Mouse (Mus musculus) CH12.LX (cell line): Measurements from ENCODE around the gene Pou3f1. TPM values are rescaled to one million over a fixed set of nuclear protein-coding genes. Genes with fewer than 3 reads are reported as not detected.
A peak's percentile ranks its signal among the peaks of the same experiment; 100 is the strongest.

Source experiments
- DNase-seq: peaks from one replicate; pipeline ENCODE4 v3.0.0-alpha.2; 2013; ENCODE audit errors: extremely low read depth
- H3K27ac ChIP-seq: 2 replicates; pipeline ENCODE4 v1.5.1; 2012; ENCODE audit warnings: low read depth, mild to moderate bottlenecking, control low read depth, moderate library complexity; ENCODE audit not compliant: insufficient read depth
- H3K27me3 ChIP-seq: replicated peaks from 2 replicates; pipeline ENCODE3; 2012; ENCODE audit warnings: inconsistent platforms
- H3K36me3 ChIP-seq, 2 experiments: replicated peaks in 1 of 2; 2 replicates each; pipeline versions ENCODE3 to v1.6.1; 2012; ENCODE audit warnings: inconsistent platforms in 1 of 2, low read length in 1 of 2, mild to moderate bottlenecking in 1 of 2, mixed read lengths in 1 of 2, moderate library complexity in 1 of 2; ENCODE audit not compliant: control insufficient read depth in 1 of 2, insufficient read depth in 1 of 2
- H3K4me1 ChIP-seq, 2 experiments: 2 replicates each; pipeline ENCODE4 v1.6.1; 2012; ENCODE audit warnings: inconsistent platforms in 1 of 2, moderate library complexity in 1 of 2; ENCODE audit not compliant: insufficient read depth in 2 of 2, control insufficient read depth in 1 of 2
- H3K4me2 ChIP-seq: 2 replicates; pipeline ENCODE4 v1.6.1; 2012; ENCODE audit warnings: low read depth, mild to moderate bottlenecking, control low read depth; ENCODE audit not compliant: poor library complexity, insufficient read depth, severe bottlenecking
- H3K4me3 ChIP-seq, 3 experiments: fragments of 150-350 bp in 1 of 3; sonication (generic) in 1 of 3; replicated peaks in 1 of 3; 2 replicates each; pipeline versions ENCODE3 to v1.5.1; 2011 to 2012; ENCODE audit warnings: low read depth in 2 of 3, low read length in 2 of 3, mild to moderate bottlenecking in 2 of 3, moderate library complexity in 2 of 3, control low read depth in 1 of 3, improper control_type of control experiment in 1 of 3, inconsistent platforms in 1 of 3, mixed read lengths in 1 of 3; ENCODE audit not compliant: poor library complexity in 1 of 3
- H3K79me2 ChIP-seq: replicated peaks from 2 replicates; pipeline ENCODE4 v1.6.1; 2012; ENCODE audit warnings: mild to moderate bottlenecking, moderate library complexity; ENCODE audit not compliant: control insufficient read depth, poor library complexity, insufficient read depth, severe bottlenecking; ENCODE audit errors: extremely low read depth
- H3K9ac ChIP-seq: 2 replicates; pipeline ENCODE4 v1.6.1; 2012; ENCODE audit warnings: low read depth, mild to moderate bottlenecking, control low read depth, moderate library complexity; ENCODE audit not compliant: insufficient read depth
- H3K9me3 ChIP-seq: replicated peaks from 2 replicates; pipeline ENCODE3; 2012; ENCODE audit warnings: low read length, inconsistent platforms, mixed read lengths
- CHD2 ChIP-seq: IDR thresholded peaks from 2 replicates; pipeline ENCODE4 v1.6.1; 2011; ENCODE audit warnings: low read length, improper control_type of control experiment
- CTCF ChIP-seq, 2 experiments: IDR thresholded peaks in 1 of 2; conservative IDR thresholded peaks in 1 of 2; 2 replicates each; pipeline ENCODE4 v1.5.1; 2011 to 2012; ENCODE audit warnings: low read depth in 2 of 2, low read length in 2 of 2, improper control_type of control experiment in 1 of 2, inconsistent platforms in 1 of 2, mild to moderate bottlenecking in 1 of 2, moderate library complexity in 1 of 2
- ETS1 ChIP-seq: conservative IDR thresholded peaks from 2 replicates; pipeline ENCODE4 v1.6.1; 2012; ENCODE audit warnings: low read depth, mild to moderate bottlenecking, inconsistent platforms, low read length, improper control_type of control experiment, moderate library complexity
- GABPA ChIP-seq: IDR thresholded peaks from 2 replicates; pipeline ENCODE4 v1.6.1; 2012; ENCODE audit warnings: low read depth, low read length, improper control_type of control experiment, inconsistent platforms; ENCODE audit not compliant: insufficient replicate concordance
- MEF2A ChIP-seq: IDR thresholded peaks from 2 replicates; pipeline ENCODE4 v1.6.1; 2014; ENCODE audit warnings: low read depth, mild to moderate bottlenecking, inconsistent platforms, low read length, improper control_type of control experiment, borderline replicate concordance
- MXI1 ChIP-seq: IDR thresholded peaks from 2 replicates; pipeline ENCODE4 v1.6.1; 2011; ENCODE audit warnings: mild to moderate bottlenecking, low read depth, low read length, improper control_type of control experiment
- PAX5 ChIP-seq: IDR thresholded peaks from 2 replicates; pipeline ENCODE4 v1.6.1; 2012; ENCODE audit warnings: low read length, inconsistent platforms, mixed read lengths
- RAD21 ChIP-seq: IDR thresholded peaks from 2 replicates; pipeline ENCODE4 v1.6.1; 2011; ENCODE audit warnings: low read depth, mild to moderate bottlenecking, low read length, improper control_type of control experiment, moderate library complexity
- RCOR1 ChIP-seq: conservative IDR thresholded peaks from 2 replicates; pipeline ENCODE4 v1.6.1; 2012; ENCODE audit warnings: low read depth, mild to moderate bottlenecking, inconsistent platforms, low read length, improper control_type of control experiment
- SIN3A ChIP-seq: IDR thresholded peaks from 2 replicates; pipeline ENCODE4 v1.6.1; 2012; ENCODE audit warnings: low read length, improper control_type of control experiment, inconsistent platforms
- SMC3 ChIP-seq: IDR thresholded peaks from 2 replicates; pipeline ENCODE4 v1.6.1; 2011; ENCODE audit warnings: low read depth, low read length, improper control_type of control experiment
- UBTF ChIP-seq: IDR thresholded peaks from 2 replicates; pipeline ENCODE4 v1.6.1; 2012; ENCODE audit warnings: low read depth, mild to moderate bottlenecking, inconsistent platforms, low read length, improper control_type of control experiment, moderate library complexity
- USF1 ChIP-seq: IDR thresholded peaks from 2 replicates; pipeline ENCODE4 v1.6.1; 2014; ENCODE audit warnings: low read depth, mild to moderate bottlenecking, inconsistent platforms, low read length, improper control_type of control experiment
- USF2 ChIP-seq: conservative IDR thresholded peaks from 2 replicates; pipeline ENCODE4 v1.6.1; 2011; ENCODE audit warnings: low read depth, low read length, improper control_type of control experiment
- ZC3H11A ChIP-seq: IDR thresholded peaks from 2 replicates; pipeline ENCODE4 v1.6.1; 2012; ENCODE audit warnings: low read depth, mild to moderate bottlenecking, inconsistent platforms, low read length, improper control_type of control experiment
- ZMIZ1 ChIP-seq: IDR thresholded peaks from 2 replicates; pipeline ENCODE4 v1.6.1; 2012; ENCODE audit warnings: low read depth, mild to moderate bottlenecking, inconsistent platforms, low read length, improper control_type of control experiment
- ZNF384 ChIP-seq: IDR thresholded peaks from 2 replicates; pipeline ENCODE4 v1.6.1; 2012; ENCODE audit warnings: low read depth, low read length, improper control_type of control experiment, inconsistent platforms
- dilution Hi-C: fragments of 300-500 bp; cut with MboI; formaldehyde crosslinking; loops from 2 replicates; pipeline ENCODE4 v1.14.3; 2020; ENCODE audit warnings: low sequenced_read_pairs; ENCODE audit not compliant: extremely low pct_unique_long_range_greater_than_20kb, extremely low pct_ligation_motif_present
- in situ Hi-C: fragments of 300-500 bp; cut with MboI; formaldehyde crosslinking; loops from 3 replicates; pipeline ENCODE4 v1.14.3; 2019; ENCODE audit warnings: low sequenced_read_pairs, low pct_ligation_motif_present, low pct_unique_long_range_greater_than_20kb, mixed read lengths
- polyA plus RNA-seq: library from polyadenylated mRNA; unstranded; fragments of >175 nt; gene quantifications from 2 replicates; pipeline ENCODE4 v1.2.1, GENCODE M21; 2012; ENCODE audit warnings: low read depth; ENCODE audit not compliant: insufficient read length
- total RNA-seq, 2 experiments: library from RNA; depleted of rRNA; stranded (reverse); fragments of 300-350 nt in 1 of 2; fragments of >200 nt in 1 of 2; gene quantifications; 2 replicates each; pipeline ENCODE4 v1.2.3; 2012 to 2014

The Pou3f1 gene
- total and polyA plus RNA-seq, 3 experiments = not detected

DNA sequence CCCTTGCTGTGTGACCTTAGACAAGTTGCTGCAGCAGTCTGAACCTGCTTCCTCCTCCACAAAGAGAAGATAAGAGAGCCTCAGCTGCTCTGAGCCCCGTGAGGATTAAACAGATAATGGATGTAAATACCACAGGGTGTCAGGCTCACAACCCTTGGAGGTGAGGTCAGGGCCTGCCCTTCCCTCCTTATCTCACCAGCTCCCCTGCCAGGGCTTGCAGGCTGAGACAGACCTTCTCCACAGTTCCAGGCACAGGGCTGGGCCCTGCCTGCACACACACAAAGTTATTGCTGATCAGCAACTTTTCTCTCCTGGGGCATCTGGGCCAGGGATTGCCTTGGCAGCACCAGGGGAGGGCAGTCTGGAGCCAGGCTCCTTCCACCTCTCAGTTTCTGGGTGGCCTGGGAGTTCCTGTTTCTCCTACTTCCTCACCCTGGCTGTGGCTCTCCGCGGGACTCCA is 11.6 kb upstream of the Pou3f1 start:
- Histone ChIP-seq H3K9ac (no peak overlapping the region), H3K36me3 (no peaks in the 10 kb centered on the region), H3K4me1 (peaks cover 10 to 24% of the 10 kb centered on the region in 2 experiments), H3K4me3 (no peak overlapping the region), H3K27me3 (peaks cover 40% of the 10 kb centered on the region), H3K79me2 (no peaks in the 10 kb centered on the region), H3K9me3 (no peaks in the 10 kb centered on the region), H3K27ac (no peak overlapping the region), H3K4me2 (no peak overlapping the region)
- TF ChIP-seq SMC3 = peak; percentile 16; the same call in 1 of the 2 replicates
- no peak for TF ChIP-seq MXI1
- no peak for TF ChIP-seq PAX5
- no peak for TF ChIP-seq ZC3H11A
- no peak for TF ChIP-seq RCOR1
- no peak for TF ChIP-seq USF2
- TF ChIP-seq USF1 = no peak
- no peak for TF ChIP-seq ETS1
- TF ChIP-seq CTCF (conservative IDR thresholded peaks at IDR 0.05 in 1 of 2, IDR thresholded peaks at IDR 0.05 in 1 of 2; ENCODE audit: low read depth in 2 of 2, low read length in 2 of 2) = peak in 1 of 2 experiments; percentile 35; a peak in 2 of 4 replicates
- TF ChIP-seq RAD21 = peak; percentile 16
- TF ChIP-seq MEF2A = no peak
- DNase-seq = peak; percentile 21
- in situ Hi-C loops = no loop called here
- dilution Hi-C loops = no loop called here

DNA sequence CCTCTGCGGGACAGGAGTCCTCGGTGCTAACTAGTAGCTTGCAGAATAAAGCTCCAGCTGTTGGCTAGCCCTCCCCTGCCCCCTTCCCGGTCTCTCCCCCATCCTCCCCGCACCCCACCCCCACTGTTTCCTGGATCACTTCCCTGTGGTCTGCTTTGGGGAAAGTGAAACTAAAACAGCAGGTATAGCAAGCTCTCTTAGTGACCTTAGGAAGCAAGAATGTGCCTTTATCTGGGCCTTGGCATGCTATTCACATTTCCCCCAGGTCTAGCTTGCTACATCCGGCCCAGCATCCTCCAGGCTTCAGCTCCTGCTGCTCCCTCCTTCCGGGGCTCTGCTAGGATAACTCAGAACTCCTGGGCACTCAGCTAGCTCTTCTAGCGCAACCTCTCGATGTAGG is 10.0 kb upstream of the Pou3f1 start:
- Histone ChIP-seq H3K4me3 (no peak overlapping the region), H3K79me2 (no peaks in the 10 kb centered on the region)
- TF ChIP-seq CTCF (conservative IDR thresholded peaks at IDR 0.05 in 1 of 2, IDR thresholded peaks at IDR 0.05 in 1 of 2; ENCODE audit: low read depth in 2 of 2, low read length in 2 of 2) (no peak), SIN3A (no peak), CHD2 (no peak), UBTF (no peak), ZNF384 (no peak), ZMIZ1 (no peak), GABPA (no peak), ZC3H11A (no peak)
- TF ChIP-seq, all 38 proteins: peak for 0
- in situ Hi-C loops = no loop called here
- H3K4me2 ChIP-seq = peak overlapping the region; percentile 75
- H3K36me3 ChIP-seq = no peaks in the 10 kb centered on the region
- H3K4me1 ChIP-seq = peaks cover 10 to 24% of the 10 kb centered on the region in 2 experiments
- H3K27ac ChIP-seq = no peak overlapping the region
- no peak for DNase-seq
- peaks cover 31% of the 10 kb centered on the region for H3K27me3 ChIP-seq
- no peak overlapping the region for H3K9ac ChIP-seq
- no peaks in the 10 kb centered on the region for H3K9me3 ChIP-seq
- dilution Hi-C loops = no loop called here
